Mouse (Mus musculus) ES-Bruce4 (cell line): ENCODE results near the gene Dnajb3. TPM values are rescaled to one million over a fixed set of nuclear protein-coding genes. Genes with fewer than 3 reads are reported as not detected.
"Not testable (repeated sequence)": the region's sequence is repeated elsewhere in the genome, so short reads cannot be mapped to it uniquely, and the experiment has no call there.

Experiments
- H3K27ac ChIP-seq: 2 replicates; pipeline ENCODE4 v1.5.1; 2012; ENCODE audit warnings: low read length, inconsistent platforms; ENCODE audit not compliant: insufficient read depth
- H3K27me3 ChIP-seq: 2 replicates; pipeline ENCODE4 v1.6.1; 2012; ENCODE audit warnings: mild to moderate bottlenecking, low read length, inconsistent platforms; ENCODE audit not compliant: control insufficient read depth, poor library complexity, insufficient read depth, severe bottlenecking
- H3K36me3 ChIP-seq: 2 replicates; pipeline ENCODE4 v1.6.1; 2012; ENCODE audit warnings: inconsistent platforms, mild to moderate bottlenecking, low read length, moderate library complexity; ENCODE audit not compliant: control insufficient read depth, poor library complexity, insufficient read depth, severe bottlenecking
- H3K4me1 ChIP-seq: one replicate; pipeline ENCODE4 v1.8.1; 2011; ENCODE audit warnings: low read length; ENCODE audit not compliant: control insufficient read depth, insufficient read depth
- H3K4me3 ChIP-seq: 2 replicates; pipeline ENCODE4 v1.5.1; 2011; ENCODE audit warnings: low read depth, mild to moderate bottlenecking, low read length
- H3K9ac ChIP-seq: 2 replicates; pipeline ENCODE4 v1.6.1; 2012; ENCODE audit warnings: low read depth, mild to moderate bottlenecking, inconsistent platforms; ENCODE audit not compliant: poor library complexity, severe bottlenecking
- H3K9me3 ChIP-seq: replicated peaks from 2 replicates; pipeline ENCODE4 v1.6.1; 2012; ENCODE audit warnings: mild to moderate bottlenecking, low read length, inconsistent platforms; ENCODE audit not compliant: control insufficient read depth, poor library complexity, insufficient read depth, severe bottlenecking
- CTCF ChIP-seq: IDR thresholded peaks from one replicate; pipeline ENCODE4 v1.8.1; 2011; ENCODE audit warnings: low read depth, low read length
- EP300 ChIP-seq: IDR thresholded peaks from 2 replicates; pipeline ENCODE4 v1.6.1; 2011; ENCODE audit warnings: low read depth, low read length; ENCODE audit not compliant: insufficient read depth
- POLR2A ChIP-seq: IDR thresholded peaks from one replicate; pipeline ENCODE4 v1.8.1; 2011; ENCODE audit warnings: low read length; ENCODE audit not compliant: insufficient read depth
- polyA plus RNA-seq: library from polyadenylated mRNA; stranded (reverse); fragments of >200 nt; gene quantifications from 2 replicates; pipeline ENCODE4 v1.2.4, GENCODE M21; 2011; ENCODE audit warnings: low read depth; ENCODE audit not compliant: missing spikeins, insufficient read depth, insufficient read length

The Dnajb3 gene
- polyA plus RNA-seq, 1 experiment = 1.2 TPM

- TF ChIP-seq EP300 (no peak), POLR2A (no peak)
- Histone ChIP-seq H3K9me3 (no peaks in the 10 kb centered on the region), H3K27ac (no peak overlapping the region)
Observed at GRCm38 (mm10) chr1:88229986-88230385, 24.4 kb upstream of the Dnajb3 start.

GRCm38 (mm10) chr1:88229566-88229965 is 24.0 kb upstream of the Dnajb3 start:
- H3K27ac ChIP-seq = no peak overlapping the region
- no peaks in the 10 kb centered on the region for H3K27me3 ChIP-seq
- no peaks in the 10 kb centered on the region for H3K4me1 ChIP-seq
- H3K4me3 ChIP-seq = no peak overlapping the region
- TF ChIP-seq POLR2A (no peak), EP300 (no peak), CTCF (no peak)
- no peaks in the 10 kb centered on the region for H3K9me3 ChIP-seq
- no peak overlapping the region for H3K9ac ChIP-seq
- no peaks in the 10 kb centered on the region for H3K36me3 ChIP-seq

More at GRCm38 (mm10) chr1:88229986-88230385, 24.4 kb upstream of the Dnajb3 start:
- Histone ChIP-seq H3K4me1 (no peaks in the 10 kb centered on the region), H3K4me3 (no peak overlapping the region), H3K36me3 (no peaks in the 10 kb centered on the region), H3K9ac (no peak overlapping the region), H3K27me3 (no peaks in the 10 kb centered on the region)

GRCm38 (mm10) chr1:88228121-88228520 is 22.5 kb upstream of the Dnajb3 start:
- no peak for TF ChIP-seq POLR2A
- TF ChIP-seq CTCF = no peak
- no peak for TF ChIP-seq EP300
- Histone ChIP-seq H3K4me3 (no peak overlapping the region), H3K27me3 (no peaks in the 10 kb centered on the region), H3K9me3 (no peaks in the 10 kb centered on the region), H3K36me3 (no peaks in the 10 kb centered on the region), H3K4me1 (no peaks in the 10 kb centered on the region), H3K27ac (no peak overlapping the region), H3K9ac (no peak overlapping the region)

DNA sequence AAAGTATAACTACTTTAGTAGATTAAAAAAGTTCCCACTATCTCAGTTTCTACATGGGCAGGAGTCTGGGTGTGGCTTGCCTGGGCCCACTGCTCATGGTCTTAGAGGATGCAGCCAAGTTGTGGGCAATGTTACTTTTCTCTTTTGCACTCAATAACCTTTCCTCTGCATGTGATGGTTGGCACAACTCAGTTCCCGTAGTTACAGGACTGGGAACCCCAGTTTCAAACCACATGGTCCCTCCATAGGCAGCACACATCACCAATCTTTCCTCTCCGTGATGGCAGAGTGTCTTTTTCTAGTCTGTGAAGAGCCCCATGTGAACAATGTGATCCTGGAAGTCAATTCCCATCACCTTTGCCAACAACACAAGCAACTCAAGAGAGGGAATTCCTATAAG is 21.9 kb upstream of the Dnajb3 start:
- Histone ChIP-seq H3K4me1 (no peaks in the 10 kb centered on the region), H3K9me3 (no peaks in the 10 kb centered on the region), H3K4me3 (no peak overlapping the region), H3K27ac (no peak overlapping the region), H3K27me3 (no peaks in the 10 kb centered on the region), H3K36me3 (no peaks in the 10 kb centered on the region), H3K9ac (no peak overlapping the region)
- TF ChIP-seq POLR2A = no peak
- no peak for TF ChIP-seq CTCF
- TF ChIP-seq EP300 = no peak

DNA sequence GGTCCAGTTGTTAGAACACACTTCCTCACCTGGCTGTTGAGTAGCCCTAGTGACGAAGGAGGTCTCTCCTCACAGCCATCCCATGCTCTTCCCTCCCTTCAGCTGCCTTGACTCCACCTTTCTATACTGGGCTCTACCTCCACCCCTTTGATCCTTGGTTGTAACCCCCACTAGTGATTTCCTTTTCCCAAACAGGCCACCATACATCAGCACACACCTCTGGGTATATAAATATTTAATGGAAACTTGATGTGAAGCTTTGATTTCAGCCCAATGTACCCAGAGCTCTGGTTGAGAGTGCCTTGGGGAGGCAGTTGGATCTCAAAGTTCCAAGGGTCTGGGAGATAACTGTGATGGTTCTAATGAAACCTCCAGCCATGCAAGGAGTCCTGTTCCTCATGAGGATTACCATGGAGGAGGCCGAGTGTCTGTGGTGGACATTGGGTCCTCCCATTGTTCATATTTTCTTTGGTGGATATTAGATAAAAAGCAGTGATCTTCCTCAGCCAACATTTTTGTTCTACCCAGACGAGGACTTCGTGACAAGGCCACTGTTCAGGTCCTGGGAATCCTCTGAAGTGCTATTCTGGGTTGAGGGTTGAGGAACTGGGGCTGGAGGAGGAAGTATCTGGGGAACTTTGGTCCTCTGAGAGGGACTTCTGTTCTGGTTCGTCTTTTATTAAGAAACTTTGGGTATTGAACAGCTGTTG is 21.2 kb upstream of the Dnajb3 start, which contains the start of gene Mroh2a:
TSS of gene Mroh2a (plus strand) at position 317 of the 710 bp plus-strand sequence.
- no peak within 1 kb of the TSS for H3K27ac ChIP-seq
- TF ChIP-seq CTCF (no peak), EP300 (no peak), POLR2A (no peak)
- no peaks in the 10 kb centered on the region for H3K4me1 ChIP-seq
- H3K27me3 ChIP-seq = no peaks in the 10 kb centered on the region
- H3K9ac ChIP-seq = no peak within 1 kb of the TSS
- H3K9me3 ChIP-seq = no peaks in the 10 kb centered on the region; the same call in 1 of the 2 replicates
- H3K4me3 ChIP-seq = no peak within 1 kb of the TSS
- H3K36me3 ChIP-seq = no peaks in the 10 kb centered on the region

- Histone ChIP-seq H3K36me3 (no peaks in the 10 kb centered on the region), H3K9ac (no peak overlapping the region), H3K4me3 (no peak overlapping the region), H3K27ac (no peak overlapping the region), H3K4me1 (no peaks in the 10 kb centered on the region), H3K9me3 (no peaks in the 10 kb centered on the region; the same call in 1 of the 2 replicates), H3K27me3 (no peaks in the 10 kb centered on the region)
- TF ChIP-seq CTCF (no peak), EP300 (no peak), POLR2A (no peak)
Observed at GRCm38 (mm10) chr1:88225741-88226140, 20.2 kb upstream of the Dnajb3 start.

DNA sequence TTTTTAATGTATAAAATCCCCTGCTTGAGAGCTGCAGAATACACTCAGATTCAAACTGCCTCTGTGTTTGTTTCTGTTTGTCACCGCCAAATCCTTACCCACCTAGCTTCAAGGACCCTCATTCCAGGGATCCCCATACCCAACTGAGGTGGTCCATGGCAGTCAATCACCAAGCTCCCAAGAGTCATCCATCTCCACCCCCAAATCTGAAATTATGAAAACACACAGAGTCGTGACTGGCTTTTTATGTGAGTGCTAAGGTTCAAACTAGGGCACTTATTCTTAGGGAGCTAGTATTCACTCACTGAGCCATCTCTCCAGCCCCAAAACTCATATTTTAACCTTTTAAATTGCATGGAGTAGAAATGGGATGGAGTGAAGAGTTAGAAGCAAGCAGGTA is 19.7 kb upstream of the Dnajb3 start:
- not testable (repeated sequence) for H3K9me3 ChIP-seq, H3K27ac ChIP-seq, H3K27me3 ChIP-seq

More for the DNA sequence above, 19.7 kb upstream of the Dnajb3 start:
- H3K9ac ChIP-seq, H3K4me3 ChIP-seq, H3K36me3 ChIP-seq, H3K4me1 ChIP-seq: not testable (repeated sequence)
